Mouse (Mus musculus) cortical plate, adult 2 months (tissue): Measurements from ENCODE around the gene Pycr2.
"Not testable (repeated sequence)": the region's sequence is repeated elsewhere in the genome, so short reads cannot be mapped to it uniquely, and the experiment has no call there.

Experiments used
- CTCF ChIP-seq: fragments of 200-500 bp; IDR thresholded peaks from 2 replicates; pipeline ENCODE4 v1.5.1; 2011; ENCODE audit warnings: mild to moderate bottlenecking, control low read depth, low read length; ENCODE audit not compliant: insufficient read depth; ENCODE audit errors: extremely low read depth
- POLR2A ChIP-seq: fragments of 200-500 bp; IDR thresholded peaks from 2 replicates; pipeline ENCODE4 v1.6.1; 2011; ENCODE audit warnings: mild to moderate bottlenecking, low read length, control low read depth; ENCODE audit not compliant: insufficient read depth; ENCODE audit errors: extremely low read depth

GRCm38 (mm10) chr1:180937631-180938030 lies 33.5 kb downstream of the Pycr2 start:
- not testable (repeated sequence) for TF ChIP-seq CTCF, POLR2A
